Mouse (Mus musculus): ENCODE measurements around the gene Greb1.

Greb1 gene

DNA sequence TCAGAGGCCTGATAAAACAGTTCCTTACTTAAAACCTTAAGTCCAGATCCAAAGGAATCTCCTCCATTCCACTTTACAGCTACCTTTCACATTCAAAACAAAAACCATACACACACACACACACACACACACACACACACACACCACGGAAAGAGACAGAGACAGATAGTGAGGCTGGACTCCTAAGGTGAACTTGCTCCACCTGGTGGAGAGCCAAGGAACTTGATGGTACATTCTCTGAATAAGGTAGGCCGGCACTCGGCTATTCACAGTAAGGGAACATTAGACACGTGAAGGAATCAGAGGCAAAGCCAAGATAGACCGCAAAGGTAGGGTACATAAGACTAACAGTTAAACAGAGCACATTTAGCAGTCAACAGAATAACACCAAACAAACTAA, 4.8 kb upstream of the Greb1 start:
- peak; percentile 78 for DNase-seq (ENCODE audit: low spot score)

DNA sequence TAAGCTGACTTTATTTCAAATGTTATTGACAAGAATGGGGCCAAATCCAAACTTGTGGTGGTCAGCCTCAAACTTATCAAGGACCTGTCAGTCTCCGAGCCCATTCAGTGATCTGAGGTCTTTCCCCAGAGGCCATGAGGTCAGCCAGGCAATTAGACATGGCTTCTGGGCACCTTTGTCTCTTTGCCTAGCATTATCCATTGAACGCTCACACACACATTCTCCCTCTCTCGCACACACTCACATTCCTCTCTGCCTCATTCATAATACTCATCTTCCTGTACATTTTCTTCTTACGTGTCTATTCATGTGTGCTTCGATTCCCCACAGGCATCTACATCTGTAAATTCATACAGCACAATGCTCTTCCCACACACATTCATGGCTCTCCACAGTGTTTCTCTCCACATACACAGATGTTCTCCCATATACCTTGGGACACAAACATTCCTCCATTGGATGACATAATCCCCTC, 3.3 kb upstream of the Greb1 start:
- DNase-seq (ENCODE audit: low spot score), result no peak

GRCm38 (mm10) chr12:16803237-16803955, 2.7 kb upstream of the Greb1 start:
- DNase-seq (ENCODE audit: low spot score), result no peak

DNA sequence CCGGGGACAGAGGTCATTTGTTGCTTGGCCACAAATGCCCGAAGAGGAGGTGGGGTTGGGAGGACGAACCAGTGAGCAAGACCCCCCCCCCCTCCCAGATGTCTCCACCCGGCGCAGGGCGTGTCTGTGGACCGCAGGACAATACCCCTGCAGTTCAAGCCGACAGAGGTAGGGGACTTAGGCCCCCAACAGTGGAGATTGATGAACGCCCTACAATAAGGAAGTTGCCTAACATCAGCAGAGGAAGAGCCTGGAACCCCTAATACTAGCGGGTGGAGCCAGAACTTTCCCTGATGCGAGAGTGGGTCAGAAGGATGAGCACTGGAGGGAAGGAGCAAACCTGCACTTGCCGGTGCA, 251 bp upstream of the Greb1 start:
- no peak for DNase-seq (ENCODE audit: low spot score)

GRCm38 (mm10) chr12:16799928-16800258, 793 bp downstream of the Greb1 start:
- DNase-seq (ENCODE audit: low spot score), result no peak

DNA sequence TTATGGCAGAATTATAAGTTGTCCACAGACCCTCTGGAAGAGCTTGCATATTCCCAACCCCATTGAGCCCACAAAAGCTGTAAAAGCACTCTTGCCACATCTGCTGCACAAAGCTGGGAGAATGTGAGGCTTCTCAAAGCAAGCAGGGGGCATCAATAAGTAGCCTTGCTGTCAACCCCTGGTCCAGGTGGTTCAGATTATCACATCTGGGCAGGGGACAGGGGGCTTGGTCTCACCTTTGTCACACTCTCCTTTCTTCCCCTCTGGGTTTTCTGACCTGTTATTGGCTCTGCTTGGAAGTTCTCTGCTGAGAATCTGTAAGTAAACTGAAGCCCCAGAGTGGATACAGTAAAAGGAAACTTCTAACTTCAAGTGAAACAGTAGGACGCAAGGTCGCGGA, 1.8 kb downstream of the Greb1 start:
- no peak for DNase-seq (ENCODE audit: low spot score)

- DNase-seq (ENCODE audit: low spot score), result no peak
Measured at GRCm38 (mm10) chr12:16795781-16796180, 4.9 kb downstream of the Greb1 start.

GRCm38 (mm10) chr12:16793371-16793770, 7.3 kb downstream of the Greb1 start:
- no peak for DNase-seq (ENCODE audit: low spot score)

DNA sequence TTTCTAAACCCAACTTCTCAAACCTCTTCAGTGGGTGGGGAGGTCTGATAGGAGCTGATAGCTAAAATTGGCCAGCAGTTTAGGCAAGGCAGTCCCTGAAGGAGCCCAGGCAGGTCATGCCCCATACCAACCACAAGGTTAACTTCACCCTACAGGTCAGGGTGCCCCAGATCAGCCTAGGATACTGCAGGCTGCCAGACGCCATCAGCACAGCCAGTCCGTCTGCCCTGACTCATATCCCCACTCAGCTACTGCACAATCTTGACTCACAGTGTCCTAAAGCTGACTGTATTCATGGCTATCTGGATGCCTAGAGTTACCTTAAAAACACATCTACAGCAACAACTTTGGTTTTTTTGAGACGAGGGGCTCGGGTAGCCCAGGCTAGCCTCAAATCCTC, 10.2 kb downstream of the Greb1 start:
- no peak for DNase-seq (ENCODE audit: low spot score)

GRCm38 (mm10) chr12:16789756-16790155, 10.9 kb downstream of the Greb1 start:
- no peak for DNase-seq (ENCODE audit: low spot score)

DNA sequence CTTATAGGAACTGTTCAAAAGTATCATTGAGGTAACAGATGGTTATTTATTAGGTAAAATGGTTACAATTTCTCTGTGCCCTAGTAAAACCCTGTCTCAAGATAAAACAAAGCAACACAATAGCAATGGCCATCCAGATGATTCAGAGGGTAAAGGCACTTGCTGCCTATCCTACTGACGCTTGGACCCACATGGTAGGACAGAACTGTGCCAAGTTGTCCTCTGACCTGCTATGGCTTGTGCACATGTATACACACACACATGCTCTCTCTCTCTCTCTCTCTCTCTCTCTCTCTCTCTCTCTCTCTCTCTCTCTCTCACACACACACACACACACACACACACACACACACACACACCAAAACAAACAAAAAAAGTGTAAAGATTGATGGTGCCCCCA, 11.5 kb downstream of the Greb1 start:
- no peak for DNase-seq (ENCODE audit: low spot score)

DNA sequence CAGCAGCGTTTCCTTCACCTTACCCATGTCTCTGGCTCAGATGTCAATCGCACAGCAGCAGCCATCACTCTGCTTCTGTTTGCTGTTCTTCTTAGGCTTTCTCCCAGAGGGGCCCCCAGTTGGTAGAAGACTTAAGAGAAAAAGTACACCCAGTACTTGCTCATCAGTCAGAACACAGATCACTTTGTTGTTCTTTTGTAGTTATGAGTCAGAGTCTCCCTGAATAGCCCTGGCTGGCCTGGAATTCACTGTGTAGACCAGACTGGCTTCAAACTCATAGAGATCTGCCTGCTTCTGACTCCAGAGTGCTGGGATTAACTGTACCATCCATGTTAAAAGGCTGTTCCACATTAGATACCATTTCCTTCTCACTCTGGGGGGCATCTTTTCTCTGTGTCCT, 12.1 kb downstream of the Greb1 start:
- DNase-seq (ENCODE audit: low spot score), result no peak

DNA sequence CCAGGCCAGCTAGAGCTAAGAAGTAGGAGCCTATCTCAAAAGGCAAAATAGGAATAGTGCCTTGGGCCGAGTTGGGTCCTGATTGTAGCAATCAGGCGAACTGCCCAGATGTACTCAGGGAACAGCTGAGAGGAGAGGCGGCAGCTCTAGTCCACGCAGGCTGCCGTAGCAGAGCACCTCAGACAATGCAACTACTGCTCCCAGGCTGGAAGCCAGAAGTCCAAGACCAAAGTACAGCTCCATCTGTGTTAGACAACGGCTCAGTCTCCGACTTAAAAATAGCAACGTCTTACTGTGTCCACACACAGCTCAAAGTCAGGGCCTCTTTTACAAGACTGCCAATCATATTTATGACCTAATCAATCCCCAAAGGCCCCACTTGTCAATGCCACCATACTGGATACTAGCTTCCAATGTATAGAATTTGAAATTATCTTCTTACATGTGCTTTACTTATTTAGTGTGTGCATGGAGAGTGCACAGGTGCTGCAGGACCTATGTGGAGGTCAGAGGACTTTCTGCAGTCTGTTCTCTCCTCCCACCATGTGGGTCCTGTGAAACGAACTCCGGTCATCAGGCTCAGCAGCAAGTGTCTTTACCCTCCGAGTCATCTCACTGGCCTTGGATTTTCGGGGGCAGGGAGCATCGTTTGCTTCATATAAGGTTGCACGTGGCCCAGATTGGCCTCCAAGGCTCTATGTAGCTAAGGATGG, 19.5 kb downstream of the Greb1 start:
- no peak for DNase-seq (ENCODE audit: low spot score)

GRCm38 (mm10) chr12:16780320-16780719, 20.4 kb downstream of the Greb1 start:
- DNase-seq (ENCODE audit: low spot score), result no peak

DNA sequence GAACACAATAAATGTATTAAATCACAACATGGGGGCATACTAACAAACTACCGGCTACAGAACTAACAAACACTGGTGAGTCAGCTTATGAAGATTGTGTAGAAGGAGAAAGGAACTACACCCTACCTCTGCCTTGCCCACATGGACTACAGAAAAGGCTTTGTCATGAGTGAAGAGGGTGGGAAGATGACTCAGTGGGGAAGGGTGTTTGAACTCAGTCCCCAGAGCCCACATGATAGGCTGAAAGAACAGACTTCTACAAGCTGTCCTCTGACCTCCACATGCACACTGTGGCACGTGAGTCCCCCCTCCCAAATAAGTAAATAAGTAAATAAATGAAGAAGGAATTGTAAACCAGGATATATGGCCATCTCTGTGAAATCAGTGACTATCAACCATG, 21.5 kb downstream of the Greb1 start:
- DNase-seq (ENCODE audit: low spot score), result no peak

GRCm38 (mm10) chr12:16778523-16778922, 22.2 kb downstream of the Greb1 start:
- DNase-seq (ENCODE audit: low spot score), result no peak

- DNase-seq (ENCODE audit: low spot score), result no peak
Measured at GRCm38 (mm10) chr12:16775351-16775750, 25.3 kb downstream of the Greb1 start.

DNA sequence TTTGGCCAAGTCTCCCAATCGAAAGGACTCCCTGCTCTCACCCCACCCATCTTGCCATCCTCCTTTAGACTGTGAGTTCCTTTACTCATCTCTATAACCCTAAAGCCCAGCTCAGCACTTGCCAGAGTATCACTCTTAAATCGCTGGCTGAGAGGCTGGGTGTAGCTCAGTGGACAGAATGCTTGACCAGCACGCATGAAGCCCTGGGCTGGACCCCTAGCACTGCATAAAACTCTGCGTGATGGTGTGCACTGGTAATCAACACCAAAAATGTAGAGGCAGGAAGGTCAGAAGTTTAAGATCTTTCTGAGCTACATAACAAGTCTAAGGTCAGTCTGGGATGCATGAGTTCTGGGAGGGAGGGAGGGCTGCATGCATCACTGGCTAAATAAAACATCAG, 26.1 kb downstream of the Greb1 start:
- no peak for DNase-seq (ENCODE audit: low spot score)

- no peak for DNase-seq (ENCODE audit: low spot score)
Measured at GRCm38 (mm10) chr12:16769601-16770165, 31.0 kb downstream of the Greb1 start.

DNA sequence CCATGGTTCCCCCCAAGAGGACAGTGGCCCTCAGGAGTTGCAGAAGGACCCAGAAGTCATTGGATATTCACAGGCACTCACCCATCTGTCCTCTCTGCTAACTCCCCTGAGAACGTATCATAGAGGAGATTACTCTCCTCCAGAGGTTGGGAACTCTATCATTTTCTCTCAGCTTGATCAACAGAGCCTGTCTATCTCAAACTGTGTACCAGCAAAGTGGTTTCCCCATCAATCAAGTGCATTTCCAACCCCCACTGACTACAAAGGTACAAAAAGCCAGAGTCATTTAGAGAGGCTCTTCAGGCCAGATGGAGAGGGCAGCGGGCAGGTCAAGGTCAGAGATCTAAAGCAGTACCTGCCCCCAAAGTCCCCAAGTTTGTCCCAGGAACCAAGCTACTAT, 32.0 kb downstream of the Greb1 start:
- no peak for DNase-seq (ENCODE audit: low spot score)

GRCm38 (mm10) chr12:16768251-16768650, 32.4 kb downstream of the Greb1 start:
- no peak for DNase-seq (ENCODE audit: low spot score)

- DNase-seq (ENCODE audit: low spot score), result peak; percentile 34
Measured at GRCm38 (mm10) chr12:16764776-16765445, 35.8 kb downstream of the Greb1 start.

Measured in ovary, postnatal 14 days (tissue).